Mouse (Mus musculus): ENCODE measurements around the gene Itpkb. TPM values are rescaled to one million over a fixed set of nuclear protein-coding genes. Genes with fewer than 3 reads are reported as not detected.

Gene Itpkb
- polyA plus RNA-seq, 1 experiment: 12.4 TPM

DNA sequence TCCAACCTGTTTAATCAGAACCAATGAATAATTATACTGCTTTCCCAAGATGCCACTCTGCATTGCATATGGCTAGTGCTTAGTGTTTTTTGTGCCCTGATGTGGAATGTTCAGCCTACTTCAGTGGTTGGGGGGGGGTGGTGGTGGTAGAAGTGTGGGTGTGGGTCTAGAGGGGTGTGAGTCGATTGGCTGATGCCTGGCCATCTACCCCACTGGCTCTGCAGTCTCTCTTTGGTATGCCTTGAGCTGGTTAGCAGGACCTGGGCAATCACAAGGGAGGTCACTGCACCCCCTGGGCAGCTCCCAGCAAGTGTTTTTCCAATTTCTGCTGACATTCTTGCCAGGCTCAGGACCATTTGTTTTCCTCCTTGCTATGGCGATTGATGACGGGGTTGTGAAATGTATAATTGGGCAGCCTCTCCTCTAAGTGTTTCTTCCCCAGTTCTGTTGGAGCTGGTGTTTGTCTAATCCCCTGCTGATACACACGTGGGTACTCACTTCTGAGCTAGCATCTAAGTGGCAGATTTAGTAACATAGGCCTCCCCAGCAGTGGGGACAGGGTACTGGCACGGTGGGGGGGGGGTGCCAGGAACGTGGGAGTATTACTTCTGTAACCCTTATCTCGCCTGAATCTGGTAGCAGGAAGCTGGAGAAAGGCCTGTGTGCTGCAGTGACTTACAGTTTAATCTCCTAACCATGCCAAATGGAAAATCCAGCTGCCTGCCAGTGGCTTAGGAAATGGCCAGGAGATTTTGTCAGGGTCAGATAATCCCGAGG lies 13.3 kb downstream of the Itpkb start:
- TF ChIP-seq EP300 (IDR thresholded peaks at IDR 0.05; ENCODE audit: insufficient read depth, low read depth, low read length): no peak
- no peak for TF ChIP-seq POLR2A (IDR thresholded peaks at IDR 0.05; ENCODE audit: insufficient read depth, low read length)
- TF ChIP-seq CTCF (IDR thresholded peaks at IDR 0.05; ENCODE audit: low read depth, low read length): no peak
- no peaks in the 10 kb centered on the region for H3K4me1 ChIP-seq (ENCODE audit: control insufficient read depth, insufficient read depth, low read length)
- no peaks in the 10 kb centered on the region; the same call in 1 of the 2 replicates for H3K27me3 ChIP-seq (ENCODE audit: control insufficient read depth, insufficient read depth, low read length, poor library complexity, severe bottlenecking)
- no peaks in the 10 kb centered on the region for H3K9me3 ChIP-seq (replicated peaks; ENCODE audit: control insufficient read depth, insufficient read depth, low read length, poor library complexity, severe bottlenecking)
- H3K4me3 ChIP-seq (ENCODE audit: low read depth, low read length): no peak overlapping the region
- H3K27ac ChIP-seq (ENCODE audit: insufficient read depth, low read length): no peak overlapping the region
- no peak overlapping the region for H3K9ac ChIP-seq (ENCODE audit: low read depth, poor library complexity, severe bottlenecking)
- no peaks in the 10 kb centered on the region for H3K36me3 ChIP-seq (ENCODE audit: control insufficient read depth, insufficient read depth, low read length, poor library complexity, severe bottlenecking)

DNA sequence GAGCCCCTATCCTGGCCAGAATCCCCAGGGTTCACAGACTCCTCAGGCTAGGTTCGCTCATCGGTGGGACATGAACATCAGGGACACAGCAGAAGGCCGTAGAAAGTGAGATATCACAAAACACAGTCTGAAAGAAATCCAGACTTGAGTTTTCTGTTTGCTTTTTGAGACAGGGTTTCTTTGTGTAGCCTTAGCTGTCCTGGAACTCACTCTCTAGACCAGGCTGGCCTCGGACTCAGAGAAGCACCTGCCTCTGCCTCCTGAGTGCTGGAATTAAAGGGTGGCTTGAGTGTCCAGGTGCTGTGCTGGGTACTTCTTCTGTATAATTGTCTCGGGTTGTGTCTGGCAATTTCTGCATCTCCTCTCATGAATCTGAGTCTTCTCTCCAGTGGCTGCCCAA lies 14.8 kb downstream of the Itpkb start:
- no peaks in the 10 kb centered on the region for H3K27me3 ChIP-seq (ENCODE audit: control insufficient read depth, insufficient read depth, low read length, poor library complexity, severe bottlenecking)
- H3K9me3 ChIP-seq (replicated peaks; ENCODE audit: control insufficient read depth, insufficient read depth, low read length, poor library complexity, severe bottlenecking): no peaks in the 10 kb centered on the region
- H3K9ac ChIP-seq (ENCODE audit: low read depth, poor library complexity, severe bottlenecking): no peak overlapping the region
- TF ChIP-seq EP300 (IDR thresholded peaks at IDR 0.05; ENCODE audit: insufficient read depth, low read depth, low read length): no peak
- TF ChIP-seq CTCF (IDR thresholded peaks at IDR 0.05; ENCODE audit: low read depth, low read length): no peak
- no peak for TF ChIP-seq POLR2A (IDR thresholded peaks at IDR 0.05; ENCODE audit: insufficient read depth, low read length)
- H3K4me1 ChIP-seq (ENCODE audit: control insufficient read depth, insufficient read depth, low read length): no peaks in the 10 kb centered on the region
- no peaks in the 10 kb centered on the region for H3K36me3 ChIP-seq (ENCODE audit: control insufficient read depth, insufficient read depth, low read length, poor library complexity, severe bottlenecking)
- no peak overlapping the region for H3K4me3 ChIP-seq (ENCODE audit: low read depth, low read length)
- H3K27ac ChIP-seq (ENCODE audit: insufficient read depth, low read length): no peak overlapping the region

DNA sequence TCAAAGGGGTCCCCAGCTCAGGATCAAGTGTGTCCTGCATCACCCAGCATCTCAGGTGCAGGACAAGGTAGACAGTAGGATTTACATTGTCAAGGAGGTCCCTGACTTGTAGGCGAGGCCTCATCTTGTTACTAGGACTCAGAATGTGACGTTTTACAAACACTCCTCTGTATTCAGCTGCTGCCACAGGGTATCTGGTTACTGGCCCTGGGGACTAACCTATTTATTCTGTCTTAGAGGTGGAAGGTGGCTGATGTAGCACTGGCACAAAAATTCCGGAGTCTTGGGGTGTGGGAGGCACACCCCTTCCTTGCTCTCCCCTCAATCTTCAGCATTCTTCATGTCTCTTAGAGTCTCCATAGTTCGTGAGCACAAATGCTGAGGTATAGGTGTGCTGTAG lies 16.8 kb downstream of the Itpkb start:
- Histone ChIP-seq H3K4me3 (ENCODE audit: low read depth, low read length) (no peak overlapping the region), H3K27ac (ENCODE audit: insufficient read depth, low read length) (no peak overlapping the region), H3K36me3 (ENCODE audit: control insufficient read depth, insufficient read depth, low read length, poor library complexity, severe bottlenecking) (no peaks in the 10 kb centered on the region), H3K27me3 (ENCODE audit: control insufficient read depth, insufficient read depth, low read length, poor library complexity, severe bottlenecking) (no peaks in the 10 kb centered on the region), H3K4me1 (ENCODE audit: control insufficient read depth, insufficient read depth, low read length) (no peaks in the 10 kb centered on the region), H3K9me3 (replicated peaks; ENCODE audit: control insufficient read depth, insufficient read depth, low read length, poor library complexity, severe bottlenecking) (no peaks in the 10 kb centered on the region), H3K9ac (ENCODE audit: low read depth, poor library complexity, severe bottlenecking) (no peak overlapping the region)
- TF ChIP-seq CTCF (IDR thresholded peaks at IDR 0.05; ENCODE audit: low read depth, low read length) (no peak), EP300 (IDR thresholded peaks at IDR 0.05; ENCODE audit: insufficient read depth, low read depth, low read length) (no peak), POLR2A (IDR thresholded peaks at IDR 0.05; ENCODE audit: insufficient read depth, low read length) (no peak)

DNA sequence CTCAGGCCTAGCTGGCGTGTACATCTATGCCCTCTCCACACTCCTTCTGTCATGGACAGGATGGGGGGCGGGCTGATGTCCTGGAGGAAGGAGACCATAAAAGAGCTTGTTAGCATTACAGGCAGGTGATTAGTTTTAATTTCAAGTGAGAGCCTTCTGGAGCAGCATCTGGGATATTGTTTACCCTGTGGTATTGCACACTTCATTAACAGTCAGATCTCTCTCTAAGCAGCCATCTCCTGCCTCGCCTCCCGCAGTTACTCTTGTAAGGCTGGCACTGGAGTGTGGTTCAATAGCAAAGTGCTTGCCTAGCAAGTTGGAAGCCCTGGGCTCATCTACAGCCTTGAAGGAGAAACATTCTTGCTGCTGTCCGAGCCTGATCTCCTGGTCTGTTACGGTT lies 17.6 kb downstream of the Itpkb start:
- Histone ChIP-seq H3K9ac (ENCODE audit: low read depth, poor library complexity, severe bottlenecking) (no peak overlapping the region), H3K4me3 (ENCODE audit: low read depth, low read length) (no peak overlapping the region), H3K27me3 (ENCODE audit: control insufficient read depth, insufficient read depth, low read length, poor library complexity, severe bottlenecking) (no peaks in the 10 kb centered on the region), H3K36me3 (ENCODE audit: control insufficient read depth, insufficient read depth, low read length, poor library complexity, severe bottlenecking) (no peaks in the 10 kb centered on the region), H3K27ac (ENCODE audit: insufficient read depth, low read length) (no peak overlapping the region), H3K9me3 (replicated peaks; ENCODE audit: control insufficient read depth, insufficient read depth, low read length, poor library complexity, severe bottlenecking) (no peaks in the 10 kb centered on the region), H3K4me1 (ENCODE audit: control insufficient read depth, insufficient read depth, low read length) (no peaks in the 10 kb centered on the region)
- TF ChIP-seq EP300 (IDR thresholded peaks at IDR 0.05; ENCODE audit: insufficient read depth, low read depth, low read length) (no peak), POLR2A (IDR thresholded peaks at IDR 0.05; ENCODE audit: insufficient read depth, low read length) (no peak), CTCF (IDR thresholded peaks at IDR 0.05; ENCODE audit: low read depth, low read length) (no peak)

DNA sequence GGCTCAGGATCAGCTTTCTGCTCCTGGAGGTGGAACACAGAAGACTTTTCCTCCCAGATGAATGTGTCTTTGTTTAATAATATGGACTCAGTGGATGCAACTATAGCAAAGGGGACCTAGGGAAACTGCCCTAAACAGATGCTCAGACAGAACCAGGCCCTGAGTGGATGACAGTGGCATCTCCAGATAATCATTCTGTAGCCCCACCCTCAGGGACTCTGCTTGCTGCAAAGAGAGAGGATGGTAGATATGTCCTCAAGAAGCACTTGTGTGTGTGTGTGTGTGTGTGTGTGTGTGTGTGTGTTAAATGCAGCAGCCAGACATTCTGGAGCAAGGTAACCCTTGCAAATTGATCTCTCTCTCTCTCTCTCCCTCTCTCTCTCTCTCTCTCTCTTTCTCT lies 18.8 kb downstream of the Itpkb start:
- Histone ChIP-seq H3K9ac (ENCODE audit: low read depth, poor library complexity, severe bottlenecking) (no peak overlapping the region), H3K27ac (ENCODE audit: insufficient read depth, low read length) (no peak overlapping the region), H3K4me1 (ENCODE audit: control insufficient read depth, insufficient read depth, low read length) (no peaks in the 10 kb centered on the region), H3K36me3 (ENCODE audit: control insufficient read depth, insufficient read depth, low read length, poor library complexity, severe bottlenecking) (no peaks in the 10 kb centered on the region), H3K4me3 (ENCODE audit: low read depth, low read length) (no peak overlapping the region), H3K27me3 (ENCODE audit: control insufficient read depth, insufficient read depth, low read length, poor library complexity, severe bottlenecking) (no peaks in the 10 kb centered on the region), H3K9me3 (replicated peaks; ENCODE audit: control insufficient read depth, insufficient read depth, low read length, poor library complexity, severe bottlenecking) (no peaks in the 10 kb centered on the region)
- no peak for TF ChIP-seq EP300 (IDR thresholded peaks at IDR 0.05; ENCODE audit: insufficient read depth, low read depth, low read length)

DNA sequence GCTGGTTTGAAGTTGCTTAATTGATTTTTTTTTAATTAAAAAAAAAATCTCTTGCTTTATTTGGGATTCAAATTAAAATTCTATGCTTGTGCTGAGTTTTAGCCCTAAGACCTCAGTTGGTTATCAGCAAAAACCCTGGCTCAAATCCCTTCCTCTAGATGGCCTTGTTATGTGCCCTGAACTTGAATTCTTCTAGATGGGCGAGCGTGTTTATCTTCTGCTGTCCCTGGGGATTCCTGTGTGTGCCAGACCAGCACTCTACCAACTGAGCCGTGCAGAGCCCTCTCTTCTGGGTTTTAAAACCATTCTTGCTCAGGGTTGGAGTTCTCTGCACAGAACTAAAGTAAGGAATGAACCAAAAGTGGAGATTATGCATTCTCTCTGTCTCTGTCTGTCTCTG lies 22.0 kb downstream of the Itpkb start:
- no peaks in the 10 kb centered on the region for H3K9me3 ChIP-seq (replicated peaks; ENCODE audit: control insufficient read depth, insufficient read depth, low read length, poor library complexity, severe bottlenecking)
- no peaks in the 10 kb centered on the region for H3K36me3 ChIP-seq (ENCODE audit: control insufficient read depth, insufficient read depth, low read length, poor library complexity, severe bottlenecking)
- H3K27me3 ChIP-seq (ENCODE audit: control insufficient read depth, insufficient read depth, low read length, poor library complexity, severe bottlenecking): no peaks in the 10 kb centered on the region
- no peak for TF ChIP-seq CTCF (IDR thresholded peaks at IDR 0.05; ENCODE audit: low read depth, low read length)
- no peak overlapping the region for H3K4me3 ChIP-seq (ENCODE audit: low read depth, low read length)
- H3K9ac ChIP-seq (ENCODE audit: low read depth, poor library complexity, severe bottlenecking): no peak overlapping the region
- H3K4me1 ChIP-seq (ENCODE audit: control insufficient read depth, insufficient read depth, low read length): no peaks in the 10 kb centered on the region
- no peak overlapping the region for H3K27ac ChIP-seq (ENCODE audit: insufficient read depth, low read length)
